Mouse (Mus musculus) bone marrow macrophage, adult 2 months (primary cell): Measurements from ENCODE around the gene Rex1bd.

Experiments used
- CTCF ChIP-seq: IDR thresholded peaks from 2 replicates; pipeline ENCODE4 v1.5.1; 2012; ENCODE audit warnings: low read depth, mild to moderate bottlenecking, low read length, moderate library complexity
- POLR2A ChIP-seq: IDR thresholded peaks from 2 replicates; pipeline ENCODE4 v1.6.1; 2012; ENCODE audit warnings: mild to moderate bottlenecking, low read depth, low read length, borderline replicate concordance

- TF ChIP-seq CTCF = no peak
- TF ChIP-seq POLR2A = no peak
These were observed 49.6 kb downstream of the Rex1bd start for GRCm38 (mm10) chr8:70456996-70457395.
